Mouse (Mus musculus) liver, embryonic 14.5 days (tissue): ENCODE results near the gene Prdm11. TPM values are rescaled to one million over a fixed set of nuclear protein-coding genes. Genes with fewer than 3 reads are reported as not detected.

Experiments
- ATAC-seq: fragments of 200-750 bp; cut with Nextera tagmentation; 2 replicates; pipeline ENCODE4 v1.8.0; 2017; ENCODE audit warnings: moderate number of reproducible peaks, mild to moderate bottlenecking, moderate library complexity; ENCODE audit not compliant: insufficient read depth
- DNase-seq, 3 experiments: peaks; one replicate each; pipeline ENCODE4 v3.0.0-alpha.2; 2012 to 2013; ENCODE audit warnings: low read depth in 3 of 3, low spot score in 3 of 3
- H3K27ac ChIP-seq: fragments of 300-500 bp; sonication (generic); 2 replicates; pipeline ENCODE4 v1.5.1; 2014; ENCODE audit warnings: moderate library complexity, mild to moderate bottlenecking, control low read depth, inconsistent platforms
- H3K27me3 ChIP-seq: fragments of 300-500 bp; sonication (generic); 2 replicates; pipeline ENCODE4 v1.6.1; 2014; ENCODE audit warnings: mild to moderate bottlenecking, low read length, moderate library complexity; ENCODE audit not compliant: control insufficient read depth, insufficient read depth
- H3K36me3 ChIP-seq: fragments of 300-500 bp; sonication (generic); replicated peaks from 2 replicates; pipeline ENCODE4 v1.6.1; 2014; ENCODE audit warnings: low read depth; ENCODE audit not compliant: control insufficient read depth, insufficient read depth
- H3K4me1 ChIP-seq, 2 experiments: fragments of 200-500 bp in 1 of 2; fragments of 300-500 bp in 1 of 2; sonication (generic) in 1 of 2; replicated peaks; 2 replicates each; pipeline ENCODE4 v1.6.1; 2012 to 2014; ENCODE audit warnings: antibody characterized with exemption in 1 of 2, inconsistent platforms in 1 of 2, low read length in 1 of 2; ENCODE audit not compliant: control insufficient read depth in 2 of 2, insufficient read depth in 2 of 2
- H3K4me2 ChIP-seq: fragments of 300-500 bp; sonication (generic); 2 replicates; pipeline ENCODE4 v1.6.1; 2014; ENCODE audit warnings: low read depth, mild to moderate bottlenecking, control low read depth, moderate library complexity
- H3K4me3 ChIP-seq, 2 experiments: fragments of 200-500 bp in 1 of 2; fragments of 300-500 bp in 1 of 2; sonication (generic) in 1 of 2; 2 replicates each; pipeline ENCODE4 v1.5.1; 2012 to 2014; ENCODE audit warnings: low read depth in 2 of 2, low read length in 2 of 2, mild to moderate bottlenecking in 2 of 2, control low read depth in 1 of 2, inconsistent platforms in 1 of 2, moderate library complexity in 1 of 2; ENCODE audit not compliant: insufficient read depth in 1 of 2
- H3K9ac ChIP-seq: fragments of 300-500 bp; sonication (generic); replicated peaks from 2 replicates; pipeline ENCODE4 v1.6.1; 2014; ENCODE audit warnings: mild to moderate bottlenecking, control low read depth, moderate library complexity
- H3K9me3 ChIP-seq: fragments of 300-500 bp; sonication (generic); 2 replicates; pipeline ENCODE4 v1.6.1; 2016; ENCODE audit warnings: low read length, mixed read lengths; ENCODE audit not compliant: control insufficient read depth
- CTCF ChIP-seq: IDR thresholded peaks from 2 replicates; pipeline ENCODE4 v1.5.1; 2016; ENCODE audit warnings: antibody characterized with exemption, low read depth, control low read depth
- EP300 ChIP-seq: IDR thresholded peaks from 2 replicates; pipeline ENCODE4 v1.6.1; 2016; ENCODE audit warnings: antibody characterized with exemption, low read depth
- WGBS: fragments of 180-500 bp; shearing (Covaris S2); extraction: QIAGEN DNeasy Blood & Tissue Kit; methylation state at CpG from one replicate; pipeline ENCODE4 v1.1.7; 2014; ENCODE audit not compliant: insufficient replicate concordance; 5-methylcytosine and 5-hydroxymethylcytosine counted together
- polyA plus RNA-seq, 2 experiments: library from polyadenylated mRNA; depleted of rRNA in 1 of 2; stranded (reverse) in 1 of 2; unstranded in 1 of 2; fragments of >200 nt; fragmentation: Nextera tagmentation in 1 of 2; extraction: Ambion mirVana in 1 of 2; gene quantifications; 2 replicates each; pipeline versions ENCODE4 v1.2.1 to v1.2.3; 2012 to 2014

Prdm11 gene
- polyA plus RNA-seq, 2 experiments, result 1.8 to 3.7 TPM

DNA sequence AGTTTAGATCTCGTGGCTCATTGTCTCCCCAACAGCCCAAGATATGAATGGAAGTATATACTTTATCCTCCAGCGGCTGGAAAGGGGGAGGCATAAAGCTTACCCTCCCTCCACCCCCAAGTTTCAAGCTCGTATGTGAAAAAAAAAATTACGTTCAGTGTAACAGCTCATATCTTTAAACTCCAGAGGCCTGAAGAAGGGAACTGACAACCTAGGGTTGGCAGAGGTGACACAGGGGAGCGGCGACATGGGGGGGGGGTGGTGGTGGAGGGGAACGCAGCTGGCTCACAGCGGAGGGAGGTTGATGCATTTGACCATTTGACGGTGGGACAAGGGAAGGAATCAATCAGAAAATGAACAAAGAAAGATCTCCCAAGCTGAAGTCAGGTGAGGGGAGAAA, 74.9 kb downstream of the Prdm11 start:
- Histone ChIP-seq H3K36me3 (no peaks in the 10 kb centered on the region), H3K27me3 (no peaks in the 10 kb centered on the region), H3K4me3 (no peak overlapping the region), H3K4me1 (0 out of 4 replicates have a peak, but pooled peaks cover 0 to 4% of the 10 kb centered on the region in 2 experiments), H3K27ac (no peak overlapping the region), H3K4me2 (no peak overlapping the region), H3K9ac (no peak overlapping the region), H3K9me3 (no peaks in the 10 kb centered on the region)
- TF ChIP-seq CTCF (no peak), EP300 (no peak)
- DNase-seq (no peak), ATAC-seq (no peak; the same call in 1 of the 2 replicates)
- WGBS, result 11% methylated on average over 9 of the region's 9 CpGs

- Histone ChIP-seq H3K9me3 (no peaks in the 10 kb centered on the region), H3K27ac (no peak overlapping the region), H3K4me1 (0 out of 4 replicates have a peak, but pooled peaks cover 0 to 4% of the 10 kb centered on the region in 2 experiments), H3K4me2 (no peak overlapping the region), H3K27me3 (no peaks in the 10 kb centered on the region), H3K36me3 (no peaks in the 10 kb centered on the region), H3K4me3 (no peak overlapping the region), H3K9ac (no peak overlapping the region)
- ATAC-seq (no peak), DNase-seq (no peak)
- 50% methylated on average over 4 of the region's 4 CpGs for WGBS
- TF ChIP-seq CTCF, result no peak
Observed at GRCm38 (mm10) chr2:92967839-92968166, 78.2 kb downstream of the Prdm11 start.

- no peak overlapping the region for H3K27ac ChIP-seq
- ATAC-seq, result no peak
- 36% methylated on average over 10 of the region's 10 CpGs for WGBS
- H3K27me3 ChIP-seq, result no peaks in the 10 kb centered on the region
- H3K4me3 ChIP-seq, result no peak overlapping the region
- H3K9ac ChIP-seq, result no peak overlapping the region
- H3K9me3 ChIP-seq, result no peaks in the 10 kb centered on the region
- H3K36me3 ChIP-seq, result no peaks in the 10 kb centered on the region
- H3K4me2 ChIP-seq, result no peak overlapping the region
- H3K4me1 ChIP-seq, result 0 out of 4 replicates have a peak, but pooled peaks cover 0 to 4% of the 10 kb centered on the region in 2 experiments
- no peak for TF ChIP-seq EP300
- no peak for TF ChIP-seq CTCF
- no peak for DNase-seq
Observed at GRCm38 (mm10) chr2:92967032-92967838, 78.7 kb downstream of the Prdm11 start.

DNA sequence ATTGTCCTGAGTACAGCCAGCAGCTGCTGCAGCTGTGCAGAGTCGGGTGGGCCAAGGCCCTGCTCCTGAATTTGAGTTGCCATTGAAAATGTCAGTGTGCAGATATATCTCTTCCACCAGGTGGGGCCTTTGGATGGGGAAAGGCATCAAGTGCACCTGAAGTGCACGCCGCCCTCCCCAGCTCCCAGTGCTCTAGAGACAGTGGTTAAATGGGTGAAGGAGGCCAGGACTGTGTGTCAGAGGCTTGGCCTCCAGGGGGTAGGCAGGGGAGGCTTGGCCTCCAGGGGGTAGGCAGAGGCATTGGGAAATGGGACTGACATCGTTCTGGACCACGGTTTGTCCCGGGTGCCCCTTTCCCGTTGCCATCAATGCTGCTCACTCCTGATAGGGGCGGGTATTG, 79.7 kb downstream of the Prdm11 start:
- Histone ChIP-seq H3K4me3 (no peak overlapping the region), H3K27me3 (no peaks in the 10 kb centered on the region), H3K36me3 (no peaks in the 10 kb centered on the region), H3K4me2 (no peak overlapping the region), H3K27ac (no peak overlapping the region), H3K4me1 (0 out of 4 replicates have a peak, but pooled peaks cover 0 to 4% of the 10 kb centered on the region in 2 experiments), H3K9ac (no peak overlapping the region), H3K9me3 (no peaks in the 10 kb centered on the region)
- DNase-seq (no peak), ATAC-seq (no peak)
- WGBS, result 62% methylated on average over 8 of the region's 8 CpGs
- no peak for TF ChIP-seq EP300
- TF ChIP-seq CTCF, result peak; percentile 36; the same call in 1 of the 2 replicates

GRCm38 (mm10) chr2:92964345-92964744, 81.6 kb downstream of the Prdm11 start:
- no peak overlapping the region for H3K4me2 ChIP-seq
- no peak for ATAC-seq
- no peak overlapping the region for H3K4me3 ChIP-seq

More at GRCm38 (mm10) chr2:92964345-92964744, 81.6 kb downstream of the Prdm11 start:
- no peaks in the 10 kb centered on the region for H3K36me3 ChIP-seq
- H3K9me3 ChIP-seq, result no peaks in the 10 kb centered on the region
- DNase-seq, result no peak
- no peaks in the 10 kb centered on the region for H3K27me3 ChIP-seq
- no peaks in the 10 kb centered on the region for H3K4me1 ChIP-seq
- H3K9ac ChIP-seq, result no peak overlapping the region
- TF ChIP-seq CTCF, result no peak
- TF ChIP-seq EP300, result no peak
- 7% methylated on average over 1 of the region's 1 CpGs for WGBS
- H3K27ac ChIP-seq, result no peak overlapping the region
